Mouse (Mus musculus) heart, embryonic 16.5 days (tissue): ENCODE measurements around the gene Alkbh6. TPM values are rescaled to one million over a fixed set of nuclear protein-coding genes. Genes with fewer than 3 reads are reported as not detected.

ENCODE experiments used
- ATAC-seq: fragments of 200-750 bp; cut with Nextera tagmentation; replicated peaks from 2 replicates; pipeline ENCODE4 v1.8.0; 2017; ENCODE audit warnings: moderate number of reproducible peaks; ENCODE audit not compliant: insufficient read depth, low FRiP score; ENCODE audit errors: extremely low read depth
- H3K27ac ChIP-seq: fragments of 300-500 bp; sonication (generic); 2 replicates; pipeline ENCODE4 v1.5.1; 2014; ENCODE audit warnings: mild to moderate bottlenecking, low read length, control low read depth, moderate library complexity
- H3K27me3 ChIP-seq: fragments of 300-500 bp; sonication (generic); 2 replicates; pipeline ENCODE4 v1.6.1; 2014; ENCODE audit warnings: low read length, mixed read lengths; ENCODE audit not compliant: control insufficient read depth, insufficient read depth
- H3K36me3 ChIP-seq: fragments of 300-500 bp; sonication (generic); 2 replicates; pipeline ENCODE4 v1.6.1; 2014; ENCODE audit not compliant: control insufficient read depth, insufficient read depth
- H3K4me1 ChIP-seq: fragments of 300-500 bp; sonication (generic); 2 replicates; pipeline ENCODE4 v1.6.1; 2014; ENCODE audit warnings: low read length, mixed read lengths; ENCODE audit not compliant: control insufficient read depth, insufficient read depth
- H3K4me2 ChIP-seq: fragments of 300-500 bp; sonication (generic); 2 replicates; pipeline ENCODE4 v1.6.1; 2014; ENCODE audit warnings: low read depth, mild to moderate bottlenecking, control low read depth, low read length
- H3K4me3 ChIP-seq: fragments of 300-500 bp; sonication (generic); 2 replicates; pipeline ENCODE4 v1.5.1; 2014; ENCODE audit warnings: mild to moderate bottlenecking, control low read depth, low read length
- H3K9ac ChIP-seq: fragments of 300-500 bp; sonication (generic); 2 replicates; pipeline ENCODE4 v1.6.1; 2014; ENCODE audit warnings: low read length, control low read depth
- H3K9me3 ChIP-seq: fragments of 300-500 bp; sonication (generic); replicated peaks from 2 replicates; pipeline ENCODE4 v1.6.1; 2016; ENCODE audit warnings: low read length; ENCODE audit not compliant: control insufficient read depth
- WGBS: fragments of 180-500 bp; shearing (Covaris S2); extraction: QIAGEN DNeasy Blood & Tissue Kit; methylation state at CpG from one replicate; pipeline ENCODE4 v1.1.7; 2014; 5-methylcytosine and 5-hydroxymethylcytosine counted together
- polyA plus RNA-seq: library from polyadenylated mRNA; unstranded; fragments of >200 nt; fragmentation: Nextera tagmentation; extraction: Ambion mirVana; gene quantifications from 2 replicates; pipeline ENCODE4 v1.2.1, GENCODE M21; 2015

The Alkbh6 gene
- polyA plus RNA-seq, 1 experiment from 2014 or later: 62.0 TPM

- Histone ChIP-seq H3K27me3 (no peaks in the 10 kb centered on the region), H3K4me2 (peak within 1 kb of the TSS; percentile 53), H3K9ac (peak within 1 kb of the TSS; percentile 62), H3K9me3 (no peaks in the 10 kb centered on the region), H3K27ac (no peak within 1 kb of the TSS), H3K4me3 (peak within 1 kb of the TSS; percentile 50), H3K36me3 (no peaks in the 10 kb centered on the region), H3K4me1 (0 out of 2 replicates have a peak, but pooled peaks cover 2% of the 10 kb centered on the region)
- ATAC-seq: peak; percentile 54; the same call in 1 of the 2 replicates
- WGBS: 7% methylated on average over 35 of the region's 35 CpGs
These were observed 17.0 kb upstream of the Alkbh6 start, which contains the start of gene Clip3 for GRCm38 (mm10) chr7:30291215-30292131. Gene Clip3 (plus strand): TSS chr7:30291728.

DNA sequence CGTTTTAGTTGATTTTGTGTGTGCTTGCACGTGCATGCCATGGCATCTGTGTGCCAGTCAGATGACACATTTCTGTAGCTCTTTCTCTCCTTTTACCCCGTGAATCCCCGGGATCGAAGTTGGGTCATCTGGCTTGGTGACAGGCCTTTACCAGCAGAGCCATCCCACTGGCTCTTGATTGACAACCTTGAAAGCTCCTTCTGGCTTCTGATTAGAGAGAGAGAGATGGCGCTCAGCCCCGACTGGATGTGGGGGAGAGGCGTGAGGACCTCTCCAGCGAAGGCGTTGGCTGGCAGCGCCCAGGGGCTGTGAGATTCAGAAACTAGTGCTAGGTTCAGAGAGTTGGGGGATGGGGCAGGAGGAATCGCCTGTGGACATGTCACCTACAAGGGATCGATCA is 14.7 kb upstream of the Alkbh6 start:
- Histone ChIP-seq H3K9ac (no peak overlapping the region), H3K4me2 (no peak overlapping the region), H3K4me3 (no peak overlapping the region), H3K27ac (no peak overlapping the region), H3K9me3 (no peaks in the 10 kb centered on the region), H3K27me3 (no peaks in the 10 kb centered on the region), H3K4me1 (0 out of 2 replicates have a peak, but pooled peaks cover 2% of the 10 kb centered on the region), H3K36me3 (no peaks in the 10 kb centered on the region)
- ATAC-seq: no peak
- WGBS: 53% methylated on average over 13 of the region's 13 CpGs

DNA sequence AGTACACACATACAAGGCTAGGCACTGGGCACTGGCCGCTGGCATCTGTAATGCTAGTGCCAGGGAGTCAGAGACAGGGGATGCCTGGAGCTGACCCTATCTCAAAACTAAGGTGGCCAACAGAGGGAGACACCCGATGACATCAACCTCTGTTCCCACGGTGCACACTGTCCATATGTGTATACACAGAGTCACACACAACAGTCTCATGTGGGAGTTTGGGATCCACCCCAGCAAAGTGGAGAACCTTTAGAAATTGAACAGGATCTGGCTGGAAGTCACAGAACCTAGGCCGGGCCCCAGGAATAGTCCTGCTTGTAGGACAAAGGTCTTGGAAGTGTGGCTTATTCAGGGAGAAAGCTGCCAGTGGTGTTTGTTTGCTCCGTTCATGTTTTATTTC is 14.2 kb upstream of the Alkbh6 start:
- Histone ChIP-seq H3K27ac (no peak overlapping the region), H3K9ac (no peak overlapping the region), H3K9me3 (no peaks in the 10 kb centered on the region), H3K4me1 (0 out of 2 replicates have a peak, but pooled peaks cover 2% of the 10 kb centered on the region), H3K27me3 (no peaks in the 10 kb centered on the region), H3K36me3 (no peaks in the 10 kb centered on the region), H3K4me3 (no peak overlapping the region), H3K4me2 (no peak overlapping the region)
- no peak for ATAC-seq
- WGBS: 78% methylated on average over 5 of the region's 5 CpGs

GRCm38 (mm10) chr7:30295103-30295502 is 13.4 kb upstream of the Alkbh6 start:
- Histone ChIP-seq H3K27ac (no peak overlapping the region), H3K9ac (no peak overlapping the region), H3K9me3 (no peaks in the 10 kb centered on the region), H3K36me3 (no peaks in the 10 kb centered on the region), H3K4me1 (0 out of 2 replicates have a peak, but pooled peaks cover 2% of the 10 kb centered on the region), H3K4me2 (no peak overlapping the region), H3K4me3 (no peak overlapping the region), H3K27me3 (no peaks in the 10 kb centered on the region)
- WGBS: 26% methylated on average over 10 of the region's 10 CpGs
- ATAC-seq: peak; percentile 59; the same call in 1 of the 2 replicates

- H3K4me2 ChIP-seq: no peak overlapping the region
- H3K36me3 ChIP-seq: no peaks in the 10 kb centered on the region
- no peaks in the 10 kb centered on the region for H3K27me3 ChIP-seq
- 89% methylated on average over 15 of the region's 15 CpGs for WGBS
- H3K4me1 ChIP-seq: no peaks in the 10 kb centered on the region
- no peak for ATAC-seq
- no peak overlapping the region for H3K27ac ChIP-seq
- no peak overlapping the region for H3K9ac ChIP-seq
- H3K9me3 ChIP-seq: no peaks in the 10 kb centered on the region
- H3K4me3 ChIP-seq: no peak overlapping the region
These were observed 11.7 kb upstream of the Alkbh6 start for GRCm38 (mm10) chr7:30296816-30297215.

DNA sequence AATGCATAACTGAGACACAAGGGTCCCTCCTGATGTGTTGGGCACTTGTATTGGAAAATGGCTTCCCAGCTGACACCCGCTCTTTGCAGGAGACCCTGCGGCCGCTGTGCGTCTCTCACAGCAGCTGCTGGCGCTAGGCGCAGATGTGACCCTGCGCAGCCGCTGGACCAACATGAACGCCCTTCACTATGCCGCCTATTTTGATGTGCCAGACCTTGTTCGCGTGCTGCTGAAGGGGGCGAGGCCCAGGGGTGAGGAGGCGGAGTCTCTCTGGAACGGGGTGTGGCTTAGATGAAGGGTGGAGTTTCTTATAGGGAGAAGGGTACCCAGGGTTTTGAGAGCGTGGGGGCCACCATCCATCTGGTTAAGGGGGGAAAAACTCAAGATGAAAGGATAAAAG is 11.3 kb upstream of the Alkbh6 start:
- 0 out of 2 replicates have a peak, but pooled peaks cover 2% of the 10 kb centered on the region for H3K36me3 ChIP-seq
- no peak overlapping the region for H3K4me2 ChIP-seq
- 74% methylated on average over 16 of the region's 16 CpGs for WGBS
- no peak for ATAC-seq
- no peaks in the 10 kb centered on the region for H3K27me3 ChIP-seq
- no peak overlapping the region for H3K4me3 ChIP-seq
- H3K27ac ChIP-seq: no peak overlapping the region
- no peak overlapping the region for H3K9ac ChIP-seq
- no peaks in the 10 kb centered on the region for H3K4me1 ChIP-seq
- H3K9me3 ChIP-seq: no peaks in the 10 kb centered on the region

GRCm38 (mm10) chr7:30300914-30301313 is 7.6 kb upstream of the Alkbh6 start:
- H3K4me2 ChIP-seq: no peak overlapping the region
- H3K27ac ChIP-seq: no peak overlapping the region
- no peak overlapping the region for H3K4me3 ChIP-seq
- H3K9ac ChIP-seq: no peak overlapping the region
- H3K9me3 ChIP-seq: no peaks in the 10 kb centered on the region
- no peak for ATAC-seq
- WGBS: 36% methylated on average over 3 of the region's 3 CpGs
- H3K36me3 ChIP-seq: 0 out of 2 replicates have a peak, but pooled peaks cover 2% of the 10 kb centered on the region
- H3K27me3 ChIP-seq: no peaks in the 10 kb centered on the region
- H3K4me1 ChIP-seq: no peaks in the 10 kb centered on the region

GRCm38 (mm10) chr7:30306083-30306779 is 2.3 kb upstream of the Alkbh6 start:
- H3K27ac ChIP-seq: no peak overlapping the region
- peaks cover 11% of the 10 kb centered on the region for H3K4me1 ChIP-seq
- WGBS: 91% methylated on average over 16 of the region's 16 CpGs
- H3K9ac ChIP-seq: no peak overlapping the region
- H3K4me3 ChIP-seq: no peak overlapping the region
- H3K9me3 ChIP-seq: no peaks in the 10 kb centered on the region
- no peaks in the 10 kb centered on the region for H3K27me3 ChIP-seq
- H3K36me3 ChIP-seq: 0 out of 2 replicates have a peak, but pooled peaks cover 2% of the 10 kb centered on the region
- H3K4me2 ChIP-seq: no peak overlapping the region
- ATAC-seq: no peak
